Mouse (Mus musculus): ENCODE data around the gene Cacna2d4. TPM values are rescaled to one million over a fixed set of nuclear protein-coding genes. Genes with fewer than 3 reads are reported as not detected.
"Not testable (repeated sequence)": the region's sequence is repeated elsewhere in the genome, so short reads cannot be mapped to it uniquely, and the experiment has no call there.

Gene Cacna2d4
- total RNA-seq, 2 experiments from 2014 or later, result not detected

DNA sequence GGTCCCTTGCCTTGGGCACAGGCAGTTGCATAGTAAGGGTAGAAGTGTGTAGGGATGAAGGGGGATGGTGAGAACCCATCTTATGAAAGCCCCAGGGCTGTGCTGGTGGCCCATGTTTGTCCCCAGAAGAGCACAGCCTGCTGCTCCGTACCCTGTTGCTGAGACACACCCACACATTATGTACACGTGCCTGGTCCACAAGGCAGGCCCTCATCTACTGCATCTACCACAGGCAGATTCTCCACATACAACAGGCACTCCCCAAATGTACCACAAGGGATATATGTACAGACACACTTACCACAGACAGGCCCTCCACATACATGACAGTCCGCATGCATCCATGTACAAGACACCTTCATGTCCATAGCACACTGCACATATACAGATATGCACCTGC, 101.0 kb downstream of the Cacna2d4 start:
- DNase-seq (ENCODE audit: low spot score in 2 of 2), result no peak

DNA sequence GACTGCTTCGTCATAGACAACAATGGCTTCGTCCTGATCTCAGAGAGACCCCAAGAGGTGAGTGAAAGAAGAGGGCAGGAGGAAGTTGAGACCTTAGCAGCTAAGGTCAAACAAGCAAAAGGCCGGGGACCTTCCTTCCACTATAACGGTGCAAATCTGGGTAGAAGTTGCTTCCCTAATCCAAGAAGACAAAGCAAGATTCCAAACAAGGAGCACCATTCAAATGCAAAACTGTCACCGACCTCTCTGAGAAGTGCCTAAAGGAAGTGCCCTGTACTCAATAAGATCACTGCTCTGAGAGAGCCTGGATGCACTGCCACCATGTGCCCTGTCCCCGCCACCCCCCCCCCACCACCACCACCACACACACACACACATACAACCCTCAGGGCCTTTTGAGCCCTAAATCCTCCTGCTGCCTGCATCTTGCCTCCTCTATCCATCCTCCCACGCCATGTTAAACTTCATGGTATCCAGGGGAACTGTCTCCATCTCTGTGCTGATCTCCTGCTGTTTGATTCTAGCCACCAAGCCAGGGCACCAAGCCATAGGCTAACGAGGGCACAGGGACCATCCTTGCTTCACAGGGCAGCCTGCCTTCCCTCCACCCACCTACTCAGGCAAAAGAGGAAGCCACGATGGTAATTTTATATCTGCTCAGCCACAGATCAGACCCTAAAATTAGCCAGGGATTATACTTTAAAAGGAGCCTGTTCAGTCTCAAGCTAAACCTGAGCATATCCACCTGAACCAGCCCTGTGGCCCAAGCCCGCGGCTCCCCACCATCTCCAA, 102.0 kb downstream of the Cacna2d4 start:
- DNase-seq (ENCODE audit: low spot score in 2 of 2), result no peak

- DNase-seq (ENCODE audit: low spot score in 2 of 2), result no peak
These were observed 105.1 kb downstream of the Cacna2d4 start for GRCm38 (mm10) chr6:119341409-119341808.

- no peak for DNase-seq (ENCODE audit: low spot score in 2 of 2)
These were observed 109.9 kb downstream of the Cacna2d4 start for GRCm38 (mm10) chr6:119346257-119346656.

GRCm38 (mm10) chr6:119347813-119348212, 111.5 kb downstream of the Cacna2d4 start:
- DNase-seq (ENCODE audit: low spot score in 2 of 2), result no peak

- DNase-seq (ENCODE audit: low spot score in 2 of 2), result peak; percentile 74 to 83
These were observed 111.9 kb downstream of the Cacna2d4 start for GRCm38 (mm10) chr6:119348234-119348633.

GRCm38 (mm10) chr6:119350703-119351198, 114.4 kb downstream of the Cacna2d4 start:
- DNase-seq (ENCODE audit: low spot score in 2 of 2), result no peak

DNA sequence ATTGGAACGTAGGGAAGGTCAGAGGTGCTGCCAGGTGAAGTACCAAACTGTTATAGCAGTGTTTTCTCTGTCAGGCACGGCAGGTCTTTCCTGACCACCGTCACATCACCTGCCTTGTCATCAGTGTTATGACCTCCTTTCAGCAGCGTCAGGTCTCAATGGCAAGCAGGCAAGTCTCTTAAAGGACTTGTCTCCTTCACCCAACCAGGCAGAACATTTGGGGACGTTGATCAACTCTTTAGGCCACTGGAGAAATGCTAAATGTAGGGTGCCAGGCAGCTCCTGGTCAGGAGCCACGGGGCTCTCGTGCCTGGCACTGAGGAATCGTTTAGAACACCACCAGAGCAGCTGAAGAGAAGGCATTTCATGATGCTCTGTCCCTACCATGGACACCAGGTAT, 115.3 kb downstream of the Cacna2d4 start:
- DNase-seq (ENCODE audit: low spot score in 2 of 2), result no peak

DNA sequence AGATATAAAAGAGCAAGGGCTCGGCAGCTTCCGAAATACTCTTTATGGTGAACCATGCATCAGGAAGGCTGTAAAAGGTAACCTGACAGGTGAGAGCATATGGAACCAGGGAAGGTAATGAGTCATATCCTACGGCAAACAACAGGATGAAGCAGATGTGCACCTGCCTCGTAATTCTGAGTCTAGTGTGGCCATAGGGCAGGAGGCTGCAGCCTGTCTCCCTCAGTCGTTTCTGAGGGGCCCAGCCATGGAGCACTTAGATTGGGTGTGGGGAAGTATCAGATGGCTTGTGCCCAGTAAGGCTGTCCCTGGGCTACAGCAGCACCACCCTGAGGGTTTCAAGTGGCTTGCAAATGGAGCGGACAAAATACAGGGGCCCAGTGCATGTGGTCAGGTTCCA, 116.2 kb downstream of the Cacna2d4 start:
- DNase-seq (ENCODE audit: low spot score in 2 of 2), result no peak

- DNase-seq (ENCODE audit: low spot score in 2 of 2), result no peak
These were observed 121.8 kb downstream of the Cacna2d4 start for GRCm38 (mm10) chr6:119358020-119358571.

- DNase-seq (ENCODE audit: low spot score in 2 of 2), result not testable (repeated sequence)
These were observed 123.9 kb downstream of the Cacna2d4 start for GRCm38 (mm10) chr6:119360250-119360649.

DNA sequence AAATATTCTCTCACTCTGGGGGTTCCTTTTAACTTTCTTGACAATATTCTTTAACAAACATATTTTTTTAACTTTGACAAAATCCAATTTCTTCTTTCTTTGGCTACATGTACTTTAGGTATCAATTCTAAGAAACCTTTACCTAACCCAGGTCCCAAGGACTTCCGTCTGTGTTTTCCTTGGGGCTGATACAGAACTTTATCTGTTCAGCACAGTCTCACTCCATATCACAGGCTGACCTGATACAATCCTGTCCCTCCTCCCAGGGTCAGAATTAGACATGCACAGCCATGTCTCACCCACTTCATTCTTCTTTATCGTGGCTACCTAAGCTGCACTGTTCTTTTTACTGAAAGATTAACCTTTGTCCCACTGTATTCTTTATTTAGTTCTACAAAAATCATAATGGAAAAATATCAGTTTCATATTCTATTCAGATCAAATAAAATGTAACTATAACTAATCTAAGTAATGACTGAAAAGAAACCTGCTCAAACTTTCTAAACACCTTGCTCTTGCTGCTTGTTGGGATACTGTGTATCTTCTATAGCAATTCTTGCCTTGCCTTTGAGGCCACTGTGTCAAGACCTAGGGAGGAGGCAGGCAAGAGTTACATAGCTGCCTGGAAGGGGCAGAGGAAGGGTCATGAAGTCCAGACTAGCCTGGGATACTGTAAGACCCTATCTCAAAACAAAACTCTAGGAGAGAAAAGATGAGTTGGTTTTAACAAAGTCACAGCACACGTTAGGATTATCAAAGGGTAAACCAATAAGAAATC, 124.8 kb downstream of the Cacna2d4 start:
- DNase-seq (ENCODE audit: low spot score in 2 of 2), result no peak

GRCm38 (mm10) chr6:119363593-119363992, 127.3 kb downstream of the Cacna2d4 start:
- no peak for DNase-seq (ENCODE audit: low spot score in 2 of 2)

GRCm38 (mm10) chr6:119366800-119367199, 130.5 kb downstream of the Cacna2d4 start:
- not testable (repeated sequence) for DNase-seq (ENCODE audit: low spot score in 2 of 2)

GRCm38 (mm10) chr6:119367382-119367781, 131.1 kb downstream of the Cacna2d4 start:
- no peak for DNase-seq (ENCODE audit: low spot score in 2 of 2)

GRCm38 (mm10) chr6:119371624-119372023, 135.3 kb downstream of the Cacna2d4 start:
- no peak for DNase-seq (ENCODE audit: low spot score in 2 of 2)

- DNase-seq (ENCODE audit: low spot score in 2 of 2), result no peak
These were observed 135.9 kb downstream of the Cacna2d4 start for GRCm38 (mm10) chr6:119372237-119372636.

DNA sequence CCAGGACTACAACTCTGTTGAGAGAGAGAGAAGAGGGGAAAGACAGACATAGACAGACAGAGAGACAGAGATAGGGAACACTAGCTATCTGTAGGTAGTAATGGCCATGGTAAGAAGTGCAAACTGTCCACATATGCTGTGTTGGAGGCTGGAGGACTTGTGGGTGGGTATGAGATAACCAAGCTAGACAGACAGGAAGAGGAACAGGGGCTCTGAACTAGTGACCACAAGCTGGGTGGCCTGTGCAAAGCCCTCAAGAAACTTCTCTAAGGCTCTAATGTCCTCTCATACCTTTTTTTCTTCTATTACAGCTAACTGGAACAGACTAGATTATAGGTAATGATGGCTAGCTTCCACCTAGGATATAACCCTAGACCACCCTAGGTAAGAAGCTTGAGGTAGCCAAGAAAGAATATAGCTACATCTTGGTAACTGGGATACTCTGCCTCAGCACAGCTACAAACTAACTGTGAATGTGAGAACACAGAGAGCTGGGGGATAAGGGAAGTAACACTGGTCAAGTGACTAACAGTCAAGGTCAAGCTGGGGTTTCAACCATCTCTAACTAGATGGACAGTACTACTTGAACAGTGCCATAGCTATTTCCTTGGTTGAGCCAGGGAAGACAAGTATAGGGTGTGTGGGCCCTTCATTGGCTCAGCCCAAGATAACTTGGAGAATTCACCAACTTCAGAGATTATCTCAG, 136.8 kb downstream of the Cacna2d4 start:
- no peak for DNase-seq (ENCODE audit: low spot score in 2 of 2)

DNA sequence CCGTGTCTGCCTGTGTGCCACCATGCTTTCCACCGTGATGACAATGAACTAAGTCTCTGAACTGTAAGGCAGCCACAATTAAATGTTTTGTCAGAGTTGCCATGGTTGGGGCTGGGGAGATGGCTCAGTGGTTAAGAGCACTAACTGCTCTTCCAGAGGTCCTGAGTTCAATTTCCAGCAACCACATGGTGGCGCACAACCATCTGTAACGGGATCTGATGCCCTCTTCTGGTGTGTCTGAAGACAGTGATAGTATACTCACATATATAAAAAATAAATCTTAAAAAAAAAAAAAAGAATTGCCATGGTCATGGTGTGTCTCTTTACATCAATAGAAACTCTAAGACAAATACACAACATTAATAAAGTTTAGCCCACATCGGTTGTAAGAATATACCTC, 138.7 kb downstream of the Cacna2d4 start:
- no peak for DNase-seq (ENCODE audit: low spot score in 2 of 2)

DNA sequence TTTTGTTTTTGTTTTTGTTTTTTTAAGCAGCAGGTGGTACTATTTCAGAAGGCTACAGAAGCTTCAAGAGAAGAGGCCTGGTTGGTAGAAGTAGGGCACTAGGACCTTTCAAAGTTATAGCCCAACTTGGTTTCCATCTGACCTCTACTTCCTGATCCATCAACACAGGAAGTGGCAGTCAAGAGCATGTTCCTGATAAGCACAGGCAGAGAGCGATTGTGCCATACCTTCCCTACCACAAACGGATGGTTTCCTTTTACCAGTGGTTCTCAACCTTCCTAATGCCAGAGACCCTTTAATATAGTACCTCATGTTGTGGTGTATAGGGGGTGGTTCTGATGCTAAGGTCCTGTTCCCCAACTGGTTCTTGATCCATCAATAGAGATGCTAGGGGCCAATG, 141.3 kb downstream of the Cacna2d4 start:
- no peak for DNase-seq (ENCODE audit: low spot score in 2 of 2)

DNA sequence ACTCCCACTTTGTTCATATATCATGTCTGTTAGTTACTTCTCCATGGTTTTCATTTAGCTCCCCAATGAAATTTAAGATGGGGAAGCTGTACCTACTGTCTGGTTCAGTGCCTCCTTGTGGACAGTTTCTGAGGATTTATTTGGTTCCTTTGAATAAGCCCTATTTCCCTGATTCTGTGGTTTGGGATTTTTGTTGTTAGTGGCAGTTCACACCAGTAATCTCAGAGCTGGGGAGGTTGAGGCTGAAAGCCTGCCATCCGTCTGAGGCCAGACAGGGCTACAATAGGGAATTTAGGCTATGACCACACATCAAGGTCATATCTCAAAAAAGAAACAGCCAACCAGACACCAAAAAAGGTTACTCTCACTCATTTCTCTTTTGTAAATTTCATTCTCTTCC, 142.3 kb downstream of the Cacna2d4 start:
- no peak for DNase-seq (ENCODE audit: low spot score in 2 of 2)
